Mouse (Mus musculus) C2C12 (cell line): ENCODE results near the gene Nfia. TPM values are rescaled to one million over a fixed set of nuclear protein-coding genes. Genes with fewer than 3 reads are reported as not detected.

ENCODE experiments used
- H3K27me3 ChIP-seq: one replicate; pipeline ENCODE4 v1.6.1; 2011; ENCODE audit not compliant: control insufficient read depth, insufficient read depth, insufficient read length
- H3K36me3 ChIP-seq: one replicate; pipeline ENCODE4 v1.6.1; 2011; ENCODE audit not compliant: control insufficient read depth, insufficient read depth
- H3K4me3 ChIP-seq: one replicate; pipeline ENCODE4 v1.5.1; 2011; ENCODE audit warnings: mild to moderate bottlenecking, control low read depth; ENCODE audit not compliant: poor library complexity, insufficient read depth, severe bottlenecking
- H3K79me2 ChIP-seq: one replicate; pipeline ENCODE4 v1.6.1; 2011; ENCODE audit not compliant: control insufficient read depth, insufficient read depth
- H3K79me3 ChIP-seq: one replicate; pipeline ENCODE4 v1.6.1; 2011; ENCODE audit warnings: low read depth, control low read depth
- H3ac ChIP-seq: one replicate; pipeline ENCODE3; 2011; ENCODE audit warnings: low read depth; ENCODE audit not compliant: control insufficient read depth, insufficient read length
- CEBPB ChIP-seq: IDR thresholded peaks from one replicate; pipeline ENCODE4 v1.6.1; 2011; ENCODE audit warnings: low read depth, mild to moderate bottlenecking, control low read depth, moderate library complexity
- CTCF ChIP-seq: IDR thresholded peaks from one replicate; pipeline ENCODE4 v1.5.1; 2011; ENCODE audit not compliant: control insufficient read depth, insufficient read depth, insufficient read length
- FOSL1 ChIP-seq: IDR thresholded peaks from one replicate; pipeline ENCODE4 v1.8.0; 2011; ENCODE audit warnings: mild to moderate bottlenecking, low read length; ENCODE audit not compliant: poor library complexity, insufficient read depth, severe bottlenecking
- MAX ChIP-seq: IDR thresholded peaks from one replicate; pipeline ENCODE4 v1.6.1; 2011; ENCODE audit warnings: mild to moderate bottlenecking, control low read depth
- MYOD1 ChIP-seq: IDR thresholded peaks from one replicate; pipeline ENCODE4 v1.6.1; 2011; ENCODE audit warnings: low read depth; ENCODE audit not compliant: control insufficient read depth, insufficient read length
- MYOG ChIP-seq: IDR thresholded peaks from one replicate; pipeline ENCODE4 v1.6.1; 2011; ENCODE audit not compliant: control insufficient read depth, insufficient read length; ENCODE audit errors: extremely low read depth
- USF1 ChIP-seq: IDR thresholded peaks from one replicate; pipeline ENCODE4 v1.6.1; 2011; ENCODE audit warnings: low read depth, mild to moderate bottlenecking, control low read depth, moderate library complexity
- polyA plus RNA-seq: library from polyadenylated mRNA; unstranded; fragments of >200 nt; fragmentation: generic; extraction: Trizol; gene quantifications from one replicate; pipeline ENCODE4 v1.2.1, GENCODE M21; 2012; ENCODE audit warnings: missing spikeins

Nfia gene
- polyA plus RNA-seq, 1 experiment, result 0.33 TPM

DNA sequence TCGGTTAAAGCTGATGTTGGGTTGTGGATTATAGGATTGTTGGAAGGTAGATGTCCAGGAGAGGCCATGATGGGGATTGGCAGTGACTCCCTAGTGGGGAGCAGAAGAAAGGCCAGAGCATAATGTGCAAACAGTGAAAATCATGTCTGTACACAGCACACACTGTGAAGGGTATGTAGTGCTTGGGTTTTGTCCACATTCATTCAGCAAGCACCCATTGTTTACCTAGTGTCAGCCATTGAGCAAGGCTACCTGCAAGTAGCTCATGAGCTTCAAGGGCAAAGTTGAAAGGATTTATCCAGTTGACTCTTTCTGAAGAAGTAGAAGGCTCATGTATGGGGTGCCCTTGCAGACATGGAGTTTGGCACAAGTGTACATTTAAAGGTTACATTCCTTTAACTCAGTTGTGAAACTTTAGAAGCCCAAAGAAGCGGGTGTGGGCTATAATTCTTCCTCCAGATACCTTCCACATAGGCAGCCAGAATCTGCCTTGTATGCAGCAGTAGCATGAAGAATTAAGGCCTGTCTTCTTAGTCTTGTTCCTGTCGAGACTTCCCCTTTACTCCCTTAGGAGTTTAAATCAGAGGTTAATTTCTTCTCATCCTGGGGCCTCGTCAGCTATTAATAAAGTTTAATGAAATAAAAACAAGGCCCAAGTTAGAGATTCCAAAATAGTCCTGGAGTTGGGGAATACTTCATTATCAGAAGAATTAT is 37.2 kb downstream of the Nfia start:
- no peaks in the 10 kb centered on the region for H3K79me3 ChIP-seq
- H3K27me3 ChIP-seq, result no peaks in the 10 kb centered on the region
- no peak overlapping the region for H3ac ChIP-seq
- TF ChIP-seq MYOD1, result no peak
- TF ChIP-seq MAX, result no peak
- TF ChIP-seq USF1, result no peak
- TF ChIP-seq CTCF, result no peak
- no peak for TF ChIP-seq MYOG
- TF ChIP-seq FOSL1, result no peak
- TF ChIP-seq CEBPB, result no peak
- H3K4me3 ChIP-seq, result no peak overlapping the region
- no peaks in the 10 kb centered on the region for H3K79me2 ChIP-seq
- H3K36me3 ChIP-seq, result no peaks in the 10 kb centered on the region

DNA sequence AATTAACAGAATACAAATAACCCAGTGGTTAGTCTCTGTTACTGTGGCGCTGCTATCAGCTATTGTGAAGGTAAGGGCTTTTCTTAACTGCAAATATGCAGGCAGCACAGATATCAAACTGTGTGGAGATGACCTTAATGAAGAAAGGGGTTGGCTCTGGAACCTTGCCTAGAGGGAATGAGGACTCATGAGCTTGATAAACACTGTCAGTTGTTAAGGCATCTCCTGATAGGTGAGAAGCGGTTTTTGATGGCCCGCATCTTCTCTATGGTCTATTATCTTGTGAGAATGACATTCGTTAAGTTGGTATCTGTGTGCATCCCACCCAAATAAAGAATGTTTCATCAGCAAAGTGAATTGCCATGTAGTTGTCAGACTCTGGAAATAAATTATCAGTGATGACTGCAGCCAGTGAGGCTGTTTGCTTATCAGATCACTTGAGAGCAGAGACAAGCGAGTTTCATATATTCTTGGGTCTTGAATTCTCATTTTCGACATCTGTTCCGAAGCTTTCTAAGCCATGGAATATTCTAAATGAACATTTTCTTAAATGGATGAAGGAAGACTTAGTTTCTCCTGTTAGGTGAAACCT is 37.9 kb downstream of the Nfia start:
- Histone ChIP-seq H3K27me3 (no peaks in the 10 kb centered on the region), H3K4me3 (no peak overlapping the region), H3K79me3 (no peaks in the 10 kb centered on the region), H3K36me3 (no peaks in the 10 kb centered on the region), H3K79me2 (no peaks in the 10 kb centered on the region), H3ac (no peak overlapping the region)
- no peak for TF ChIP-seq FOSL1
- no peak for TF ChIP-seq CTCF
- TF ChIP-seq USF1, result no peak

DNA sequence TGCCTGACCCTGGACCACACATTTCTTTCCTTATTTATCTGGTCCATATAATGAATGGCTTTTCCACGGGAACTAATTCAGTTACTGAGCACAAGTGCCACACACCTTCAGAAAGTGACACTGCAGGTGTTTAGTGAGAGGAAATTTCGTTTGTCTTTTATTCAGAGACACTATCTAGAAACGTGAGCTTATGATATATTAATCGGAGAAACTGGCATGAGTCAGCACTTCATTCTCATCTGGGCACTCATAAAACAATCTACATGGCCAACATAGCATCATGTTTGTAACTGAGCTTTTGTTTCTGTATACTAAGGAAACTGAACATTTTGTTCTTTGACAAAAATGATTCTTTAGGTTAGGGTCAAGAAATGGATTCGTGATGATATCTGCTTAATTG is 40.5 kb downstream of the Nfia start:
- no peak for TF ChIP-seq MAX
- no peak for TF ChIP-seq CTCF
- TF ChIP-seq MYOG, result no peak
- no peak for TF ChIP-seq CEBPB
- TF ChIP-seq FOSL1, result no peak
- no peak for TF ChIP-seq USF1
- no peak for TF ChIP-seq MYOD1
- Histone ChIP-seq H3K27me3 (no peaks in the 10 kb centered on the region), H3ac (no peak overlapping the region), H3K4me3 (no peak overlapping the region), H3K36me3 (no peaks in the 10 kb centered on the region), H3K79me3 (no peaks in the 10 kb centered on the region), H3K79me2 (no peaks in the 10 kb centered on the region)

DNA sequence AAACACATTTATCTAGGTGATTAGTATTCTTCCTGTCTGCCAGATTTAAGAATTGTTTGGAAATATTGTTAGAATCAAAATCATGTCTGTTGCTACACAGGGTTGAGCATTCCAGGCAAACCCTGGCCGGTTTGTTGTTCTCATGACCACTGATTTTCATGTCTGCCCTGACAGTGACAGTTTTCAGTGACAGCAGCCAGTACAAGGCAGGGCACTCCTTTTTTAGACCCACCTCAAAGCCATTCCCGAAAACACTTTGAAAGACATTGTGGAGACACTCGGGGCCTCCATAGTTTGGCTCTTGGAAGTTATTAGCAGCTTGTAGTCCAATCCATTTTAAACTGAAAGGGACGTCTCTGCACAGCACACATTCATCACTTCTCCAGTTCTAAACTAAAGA is 41.5 kb downstream of the Nfia start:
- Histone ChIP-seq H3K27me3 (no peaks in the 10 kb centered on the region), H3K36me3 (no peaks in the 10 kb centered on the region), H3ac (no peak overlapping the region), H3K4me3 (no peak overlapping the region), H3K79me3 (no peaks in the 10 kb centered on the region), H3K79me2 (no peaks in the 10 kb centered on the region)
- no peak for TF ChIP-seq MAX
- no peak for TF ChIP-seq MYOG
- no peak for TF ChIP-seq CEBPB
- no peak for TF ChIP-seq CTCF
- TF ChIP-seq FOSL1, result no peak
- TF ChIP-seq MYOD1, result no peak
- TF ChIP-seq USF1, result no peak

DNA sequence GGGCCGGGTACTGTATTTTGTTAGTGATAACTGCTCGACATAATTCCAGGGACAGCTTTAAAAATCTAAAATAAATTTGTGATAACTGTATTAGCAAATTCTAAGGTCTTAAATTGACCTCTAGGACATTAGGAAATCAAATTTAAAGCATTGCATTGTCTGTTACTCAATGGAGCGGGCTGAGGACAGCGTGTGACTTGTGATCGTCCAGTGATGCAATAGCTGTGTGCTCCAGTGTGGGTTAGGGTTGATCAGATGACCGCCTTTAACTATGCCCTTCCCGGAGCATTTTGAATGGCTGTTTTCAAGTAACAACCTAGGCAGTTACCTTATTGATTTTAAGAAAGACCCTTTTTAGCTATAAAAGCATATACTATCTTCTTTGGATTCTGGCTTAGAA is 42.0 kb downstream of the Nfia start:
- H3K79me2 ChIP-seq, result no peaks in the 10 kb centered on the region
- no peak overlapping the region for H3ac ChIP-seq
- TF ChIP-seq CEBPB (no peak), FOSL1 (no peak)
- no peak overlapping the region for H3K4me3 ChIP-seq
- no peaks in the 10 kb centered on the region for H3K27me3 ChIP-seq
- no peaks in the 10 kb centered on the region for H3K79me3 ChIP-seq
- no peaks in the 10 kb centered on the region for H3K36me3 ChIP-seq

DNA sequence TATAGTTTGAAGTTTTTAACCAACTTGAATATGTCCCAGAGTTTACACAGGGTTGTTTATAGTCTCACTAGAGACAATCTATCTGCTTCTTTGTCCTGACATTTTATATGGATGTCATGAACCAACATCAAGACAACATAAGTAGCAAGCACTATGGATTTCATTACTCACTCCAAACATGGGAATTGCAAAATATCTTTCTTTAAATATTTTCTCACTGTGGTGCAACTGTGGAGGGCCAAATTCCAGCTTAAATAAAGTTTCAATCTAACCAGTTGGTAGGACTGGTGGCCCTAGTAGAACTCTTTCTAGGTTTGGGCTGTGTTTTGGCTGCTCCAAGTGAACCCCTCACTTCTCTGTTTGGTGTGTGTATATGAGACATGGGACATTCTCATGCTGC is 43.5 kb downstream of the Nfia start:
- TF ChIP-seq CEBPB (no peak), CTCF (no peak), MYOD1 (no peak), FOSL1 (no peak), USF1 (no peak), MAX (no peak), MYOG (no peak)
- no peaks in the 10 kb centered on the region for H3K36me3 ChIP-seq
- no peaks in the 10 kb centered on the region for H3K27me3 ChIP-seq
- H3K79me2 ChIP-seq, result no peaks in the 10 kb centered on the region
- no peak overlapping the region for H3K4me3 ChIP-seq
- H3K79me3 ChIP-seq, result no peaks in the 10 kb centered on the region
- no peak overlapping the region for H3ac ChIP-seq
